Mouse (Mus musculus) layer of hippocampus, adult 18-20 months (tissue): ENCODE results near the gene Atrn. TPM values are rescaled to one million over a fixed set of nuclear protein-coding genes. Genes with fewer than 3 reads are reported as not detected.

ENCODE experiments used
- DNase-seq, 2 experiments: peaks; one replicate each; pipeline ENCODE4 v3.0.0; 2022; ENCODE audit warnings: low spot score in 2 of 2
- long read RNA-seq: library from polyadenylated mRNA; stranded (forward); transcript quantifications from one replicate; pipeline ENCODE4 v2.0.0, GENCODE M21; 2021
- total RNA-seq, 2 experiments: library from RNA; stranded (reverse); gene quantifications; 2 replicates each; pipeline ENCODE4 v1.2.3; 2021

Atrn gene
- total RNA-seq, result 100 to 1,000 TPM in 1 of 2 experiments, 10 to 100 TPM in 1; 99.6 to 107 TPM
- long read RNA-seq, full-length matches to known transcripts, result 24 of 81 reads
- long read RNA-seq, partial matches to known transcripts, result 54 of 81 reads
- long read RNA-seq, other reads (novel, unspliced or antisense), result 3 of 81 reads

DNA sequence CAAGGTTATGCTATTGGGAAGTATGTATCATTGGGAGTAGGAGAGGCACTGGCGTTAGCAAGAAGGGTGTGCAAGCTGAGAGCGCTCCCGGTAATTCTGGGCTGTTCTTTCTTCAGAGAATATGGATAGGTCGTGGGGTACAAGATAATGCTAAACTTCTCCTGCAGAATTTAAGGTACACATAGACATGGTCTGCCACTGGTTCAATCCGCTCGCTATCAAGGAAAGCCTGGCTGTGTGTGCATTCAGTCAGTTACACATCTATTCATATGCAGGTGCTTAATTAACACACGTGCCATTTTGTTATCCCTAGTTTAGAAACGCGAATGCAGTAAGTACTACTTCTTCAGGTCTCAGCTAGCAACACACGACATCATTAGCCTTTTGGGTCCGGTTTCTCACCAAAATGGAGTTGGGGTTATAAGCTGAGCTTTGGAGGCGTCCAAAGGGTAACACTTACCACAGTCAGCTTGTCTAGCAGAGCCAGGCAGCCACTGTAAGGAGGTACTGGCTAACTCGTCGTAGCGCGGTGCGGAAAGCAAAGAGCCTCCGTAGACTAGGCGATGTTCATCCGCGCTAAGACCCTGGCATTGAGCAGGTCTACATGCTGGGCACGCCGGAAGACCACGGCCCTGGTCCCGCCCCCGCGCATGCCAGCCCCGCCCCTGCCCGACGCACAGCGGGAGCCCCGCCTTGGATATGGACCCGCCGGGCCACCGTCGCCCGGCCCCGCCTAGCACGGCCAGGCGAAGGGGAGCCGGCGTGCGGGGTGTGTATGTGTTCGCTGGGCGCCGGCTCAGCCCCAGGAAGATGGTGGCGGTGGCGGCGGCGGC lies at the start of gene Atrn, which contains the start of gene 4930402H24Rik:
Gene Atrn, plus strand, starts transcription at position 745 of the 833 bp plus-strand sequence.
Gene 4930402H24Rik, minus strand, starts transcription at position 656 of the 833 bp plus-strand sequence.
- DNase-seq, result peak; percentile 89 to 94

DNA sequence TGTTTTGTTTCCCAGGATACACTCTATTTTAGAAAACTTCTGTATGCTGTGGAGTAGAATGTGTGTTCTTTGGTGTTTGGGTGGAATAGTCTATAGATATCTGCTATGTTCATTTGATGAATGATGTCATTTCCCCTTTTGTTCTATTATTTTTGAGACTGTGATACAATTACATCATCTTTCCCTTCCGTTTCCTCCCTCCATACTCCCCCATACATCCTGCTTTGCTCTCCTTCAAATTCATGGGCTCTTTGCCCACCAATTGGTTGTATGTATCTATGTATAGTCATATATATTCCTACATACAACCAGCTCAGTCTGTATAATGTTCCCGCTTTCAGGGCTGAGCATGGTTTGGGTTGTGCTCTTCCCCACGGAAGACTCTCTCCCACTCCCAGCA lies 44.2 kb upstream of the Atrn start:
- no peak for DNase-seq

DNA sequence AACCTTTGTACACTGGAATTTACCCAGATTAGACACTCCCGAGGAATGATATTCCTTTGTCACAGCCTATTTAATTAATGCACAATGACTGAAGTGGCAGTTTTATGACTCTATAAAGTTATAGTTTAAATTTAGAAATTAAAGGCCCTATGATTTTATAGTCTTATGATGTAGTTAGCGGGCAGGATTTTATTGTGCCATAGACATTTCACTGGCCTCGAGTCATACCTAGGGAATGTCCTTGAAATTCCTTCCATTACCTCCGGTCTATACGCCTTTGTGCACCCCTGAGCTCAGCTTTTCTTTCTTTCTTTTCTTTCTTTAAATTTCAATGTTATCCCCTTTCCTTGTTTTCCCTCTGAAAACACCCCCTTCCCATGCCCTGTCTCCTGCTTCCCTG lies 35.4 kb upstream of the Atrn start:
- no peak for DNase-seq

DNA sequence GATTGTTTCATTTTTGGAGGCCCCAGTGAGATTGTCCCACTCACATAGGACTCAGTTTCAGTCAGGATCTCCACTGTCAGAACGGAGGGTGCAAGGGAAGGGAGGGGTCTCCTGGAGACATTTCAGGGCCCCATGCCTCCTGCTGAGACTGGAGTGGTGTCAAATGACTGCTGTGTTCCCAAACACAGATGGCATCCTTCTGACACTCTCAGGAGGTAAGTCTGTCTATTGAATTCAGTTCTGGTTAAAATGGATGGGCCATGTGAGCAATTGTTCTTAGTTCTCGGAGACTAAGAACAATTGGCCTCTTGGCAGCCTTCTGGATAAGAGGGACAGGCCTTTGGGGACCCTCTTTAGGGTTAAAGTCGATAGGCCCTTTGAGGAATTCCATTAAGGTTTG lies 28.9 kb upstream of the Atrn start:
- DNase-seq, result peak; percentile 3 to 53

DNA sequence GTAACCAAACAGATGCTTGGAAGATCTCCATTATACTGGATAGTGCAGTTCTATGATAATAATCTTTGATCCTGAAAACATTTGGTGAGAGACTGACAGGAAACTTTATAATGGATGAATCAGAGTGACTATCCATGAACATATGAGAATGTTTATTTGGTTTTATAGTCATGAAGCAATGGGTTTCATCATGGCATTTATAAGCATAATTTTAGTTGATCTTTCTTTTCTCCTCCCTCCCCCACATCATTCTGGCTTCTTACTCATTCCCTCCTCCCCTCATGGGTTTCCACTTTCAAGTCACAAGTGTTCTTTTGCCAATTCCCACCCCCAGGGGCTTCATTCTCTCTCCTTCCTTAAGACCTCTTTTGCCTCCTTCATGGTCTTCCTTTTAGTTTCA lies 19.3 kb upstream of the Atrn start:
- DNase-seq, result no peak

DNA sequence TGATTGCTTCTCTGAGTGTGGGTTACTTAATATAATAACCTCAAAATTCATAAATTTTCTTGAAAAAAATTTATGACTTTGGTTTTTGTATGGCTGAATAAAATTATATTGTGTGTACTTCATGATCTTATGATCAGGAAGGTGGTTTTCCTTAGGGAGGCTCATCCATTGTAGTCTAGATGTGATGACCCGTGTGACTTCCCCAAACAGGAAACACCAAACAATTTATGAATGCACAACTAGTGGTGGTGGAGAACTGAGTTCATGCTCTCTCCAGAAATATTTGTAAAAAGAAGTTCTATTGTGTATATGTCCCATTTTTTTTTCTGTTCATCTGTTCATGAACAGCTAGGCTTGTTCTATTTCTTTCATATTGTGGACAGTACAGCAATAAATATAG lies 18.8 kb upstream of the Atrn start:
- no peak for DNase-seq

DNA sequence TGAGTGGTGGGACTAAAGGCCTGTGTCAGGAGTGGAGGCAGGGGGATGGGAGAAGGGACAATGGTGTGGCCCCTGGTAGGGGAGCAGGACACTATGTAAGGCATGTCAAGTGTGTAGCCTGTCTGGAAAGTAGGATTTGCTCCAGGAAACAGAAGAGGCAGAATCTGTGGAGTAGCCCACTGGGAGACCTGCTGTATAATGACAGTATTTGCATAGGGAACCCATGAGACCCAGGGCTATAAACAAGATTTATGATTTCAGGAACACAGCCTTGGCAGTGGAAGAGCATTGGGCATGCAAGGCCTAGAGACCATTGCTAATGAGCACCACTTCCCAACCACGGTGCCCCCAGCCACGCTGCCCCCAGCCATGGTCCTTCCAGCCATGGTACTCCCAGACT lies 9.4 kb upstream of the Atrn start:
- DNase-seq, result no peak

DNA sequence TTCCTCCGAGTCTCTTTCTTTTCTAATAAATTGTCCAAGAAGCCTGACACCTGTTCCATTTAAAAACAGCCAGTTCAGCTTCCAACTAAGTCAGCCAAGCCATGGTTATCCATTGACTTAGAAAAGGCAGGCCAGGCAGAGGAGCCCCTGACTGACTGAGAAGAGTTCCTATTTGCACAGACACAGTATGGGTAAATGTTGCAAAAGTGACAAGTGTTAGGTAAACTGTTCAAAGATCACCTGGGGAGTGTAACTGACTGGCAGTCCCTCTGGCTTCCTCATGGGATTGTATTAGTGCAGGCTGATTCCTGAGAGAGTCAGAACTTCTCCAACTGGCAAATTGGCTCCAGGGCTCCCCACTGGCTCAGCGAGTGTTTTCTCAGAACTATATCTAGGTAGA lies 8.4 kb upstream of the Atrn start:
- DNase-seq, result no peak

DNA sequence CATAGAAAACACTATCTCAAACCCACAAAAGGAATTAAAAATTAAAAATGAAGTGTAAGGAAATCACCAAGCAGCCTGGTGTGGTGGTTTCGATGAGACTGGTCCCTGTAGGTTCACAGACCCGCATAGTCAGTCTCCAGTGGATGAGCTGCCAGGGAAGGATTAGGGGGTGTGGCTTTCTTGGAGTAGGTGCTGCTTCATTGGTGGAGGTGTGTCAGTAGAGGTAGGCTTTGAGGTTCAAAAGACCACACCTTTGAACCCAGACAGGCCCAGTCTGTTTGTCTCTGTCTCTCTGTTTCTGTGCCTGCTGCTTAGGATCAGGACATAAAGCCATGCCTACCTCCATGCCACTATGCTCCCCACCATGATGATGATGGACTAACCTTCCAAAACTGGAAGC lies 7.5 kb upstream of the Atrn start:
- DNase-seq, result no peak

DNA sequence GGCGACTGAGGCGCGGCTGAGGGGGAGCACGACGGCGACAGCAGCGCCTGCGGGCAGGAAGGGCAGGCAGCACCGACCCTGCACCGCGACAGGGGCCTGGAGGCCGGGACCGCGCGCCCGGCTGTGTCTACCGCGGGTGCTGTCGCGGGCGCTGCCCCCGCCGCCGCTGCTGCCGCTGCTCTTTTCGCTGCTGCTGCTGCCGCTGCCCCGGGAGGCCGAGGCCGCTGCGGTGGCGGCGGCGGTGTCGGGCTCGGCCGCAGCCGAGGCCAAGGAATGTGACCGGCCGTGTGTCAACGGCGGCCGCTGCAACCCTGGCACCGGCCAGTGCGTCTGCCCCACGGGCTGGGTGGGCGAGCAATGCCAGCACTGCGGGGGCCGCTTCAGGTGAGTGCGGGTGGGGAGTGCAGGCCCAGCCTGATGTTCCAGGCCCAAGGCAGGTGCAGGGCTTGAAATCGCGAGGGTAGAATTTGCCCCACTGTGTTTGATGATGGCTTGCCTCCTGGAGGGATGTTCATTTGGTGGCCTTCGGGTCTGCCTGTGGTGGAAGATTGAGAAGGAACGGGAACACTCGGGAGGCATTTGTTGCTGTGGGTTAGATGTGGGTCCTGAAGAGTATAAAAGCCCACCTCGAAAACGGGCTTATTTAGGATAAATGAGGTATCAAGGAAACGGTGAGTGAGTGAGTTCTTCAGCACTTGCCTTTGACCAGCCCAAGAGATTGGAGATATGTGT lies 455 bp downstream of the Atrn start:
- peak; percentile 12 to 26 for DNase-seq

DNA sequence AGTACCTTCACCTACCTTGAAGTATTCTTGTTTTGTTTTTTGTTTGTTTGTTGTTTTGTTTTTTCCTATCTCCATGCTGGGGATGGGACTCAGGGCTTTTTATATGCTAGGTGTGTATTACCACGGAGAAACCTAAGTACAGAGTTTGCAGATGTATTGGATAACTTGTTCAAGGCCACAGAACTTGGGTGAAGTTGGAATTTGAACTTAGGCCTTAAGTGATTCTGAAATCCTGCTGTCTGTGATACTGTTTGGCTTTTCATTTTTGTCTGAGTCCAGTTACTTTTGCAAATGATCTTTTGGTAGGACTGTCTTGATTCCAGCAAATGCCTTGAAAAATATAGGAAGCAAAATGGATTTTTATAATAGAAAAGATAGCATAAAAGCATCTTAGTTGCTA lies 5.4 kb downstream of the Atrn start:
- no peak for DNase-seq

DNA sequence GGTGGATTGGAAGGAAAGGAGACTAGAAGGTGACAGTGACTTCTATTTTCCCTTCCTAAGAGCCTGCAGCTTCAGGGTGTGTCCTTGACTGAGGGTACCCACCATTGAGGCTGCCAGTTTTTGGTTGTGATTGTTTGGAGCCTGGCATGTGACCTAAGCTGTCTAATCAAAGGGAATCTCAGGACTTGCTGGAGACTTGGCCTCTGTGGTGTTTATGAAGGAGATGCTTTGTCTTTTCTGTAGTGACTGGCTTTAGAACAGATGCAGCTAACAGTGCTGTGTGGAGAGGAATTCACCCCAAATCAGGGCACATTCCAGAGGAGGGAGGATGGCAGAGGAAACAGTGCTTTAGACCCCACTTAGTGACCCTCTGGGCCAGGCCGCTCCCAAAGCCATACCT lies 8.6 kb downstream of the Atrn start:
- DNase-seq, result no peak

DNA sequence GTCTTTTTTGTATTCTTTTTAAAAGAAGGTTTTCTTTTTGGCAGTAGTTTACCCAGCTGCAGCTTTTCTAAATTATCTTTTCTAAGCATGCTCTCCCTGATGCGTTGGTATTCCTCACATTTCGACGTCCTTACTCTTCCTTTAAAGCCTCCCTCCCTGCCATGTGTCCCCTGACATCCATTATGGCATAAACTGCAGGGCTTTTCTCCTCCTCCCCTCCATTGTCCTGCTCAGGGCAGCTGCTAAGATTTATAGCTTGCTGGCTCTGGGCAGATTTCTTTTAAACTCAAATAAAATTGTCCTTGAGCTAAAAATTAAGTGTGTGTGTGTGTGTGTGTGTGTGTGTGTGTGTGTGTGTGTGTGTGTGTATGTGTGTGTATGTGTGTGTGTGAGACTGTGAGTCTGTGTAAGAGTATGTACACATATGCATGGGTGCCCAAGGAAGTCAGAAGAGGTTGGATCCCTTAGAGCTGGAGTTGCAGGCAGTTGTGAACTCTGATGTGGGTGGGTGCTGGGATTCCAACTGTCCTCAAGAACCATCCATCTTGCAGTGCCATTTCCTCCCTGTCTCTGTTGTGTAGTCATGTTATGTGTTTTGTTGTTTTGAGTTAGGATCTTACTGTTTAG lies 10.3 kb downstream of the Atrn start:
- no peak for DNase-seq

DNA sequence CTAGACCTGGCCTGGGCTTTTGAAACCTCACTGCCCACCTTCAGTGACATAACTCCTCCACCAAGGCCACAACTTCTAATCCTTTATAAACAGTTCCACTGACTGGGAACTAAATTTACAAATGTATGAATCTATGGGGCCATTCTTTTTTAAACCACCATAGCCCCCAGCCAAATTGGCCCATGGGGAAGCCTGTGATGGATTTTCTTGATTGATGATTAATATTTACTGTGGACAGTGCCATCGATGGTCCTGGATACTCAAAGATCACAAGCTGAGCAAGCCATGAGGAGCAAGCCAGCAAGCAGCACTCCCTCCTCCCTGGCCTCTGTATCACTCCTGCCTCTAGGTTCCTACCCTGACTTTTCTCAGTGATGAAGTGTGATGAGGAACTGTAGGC lies 11.4 kb downstream of the Atrn start:
- no peak for DNase-seq

DNA sequence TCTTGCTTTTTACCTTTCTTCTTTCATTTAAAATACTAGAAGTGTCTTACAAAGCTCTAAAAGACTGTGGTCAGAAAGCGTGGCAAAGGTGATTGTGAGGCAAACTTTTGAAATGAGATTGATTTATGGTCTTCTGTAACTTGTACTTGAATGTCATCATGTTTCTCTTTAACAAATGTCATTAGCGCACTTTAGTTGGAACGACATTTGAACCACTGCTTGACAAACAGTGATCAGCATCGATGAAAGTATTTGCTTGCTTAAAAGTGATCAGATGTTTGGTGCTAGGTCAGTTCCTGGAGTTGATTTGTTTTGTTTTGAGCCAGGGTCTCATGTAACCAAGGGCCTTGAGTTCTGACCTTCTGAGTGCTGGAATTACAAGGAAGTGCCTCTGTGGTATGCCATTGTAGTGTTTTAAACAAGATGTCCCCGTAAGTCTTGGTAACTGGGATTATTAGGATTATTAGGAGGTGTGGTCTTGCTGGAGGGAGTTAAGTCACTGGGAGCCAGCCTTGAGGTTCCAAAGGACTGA lies 12.8 kb downstream of the Atrn start:
- DNase-seq, result no peak

DNA sequence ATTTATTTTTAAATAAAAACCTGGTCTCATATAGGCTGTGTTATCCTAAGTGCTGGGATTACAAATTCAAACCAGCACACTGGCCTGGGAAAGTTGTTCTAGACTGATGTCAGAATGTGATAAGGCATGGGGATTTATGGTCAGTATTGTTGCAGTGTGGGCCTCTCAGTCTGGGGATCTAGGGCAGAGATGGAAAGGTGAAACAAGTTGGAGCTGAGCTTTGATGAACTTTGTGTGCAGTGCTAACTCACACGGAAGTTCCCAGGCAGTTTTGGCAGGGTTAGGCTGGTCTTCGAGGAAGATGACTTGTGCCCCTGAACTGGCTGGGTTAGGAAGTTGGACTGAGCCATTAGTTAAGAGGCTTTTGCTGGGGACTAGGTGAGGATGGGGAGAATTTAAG lies 18.7 kb downstream of the Atrn start:
- DNase-seq, result no peak

DNA sequence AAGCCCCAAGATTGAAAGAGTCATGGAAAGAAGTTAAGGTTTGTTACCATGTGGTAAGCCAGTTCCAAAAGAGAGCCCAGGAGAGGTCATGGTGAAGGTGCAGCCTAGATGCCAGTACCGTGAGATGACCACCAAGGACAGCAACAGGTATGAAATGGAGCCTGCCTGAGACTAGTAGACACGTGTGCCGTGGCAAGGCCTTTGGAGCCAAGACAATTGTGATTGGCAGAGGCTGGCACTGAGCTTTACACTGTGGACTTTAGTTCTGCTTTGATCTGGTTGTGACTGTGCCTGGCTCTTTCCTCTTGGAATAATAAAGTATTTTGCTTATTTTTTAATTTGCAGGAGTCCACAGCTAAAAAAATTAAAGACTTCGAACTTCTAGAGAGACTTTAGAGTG lies 21.7 kb downstream of the Atrn start:
- no peak for DNase-seq

DNA sequence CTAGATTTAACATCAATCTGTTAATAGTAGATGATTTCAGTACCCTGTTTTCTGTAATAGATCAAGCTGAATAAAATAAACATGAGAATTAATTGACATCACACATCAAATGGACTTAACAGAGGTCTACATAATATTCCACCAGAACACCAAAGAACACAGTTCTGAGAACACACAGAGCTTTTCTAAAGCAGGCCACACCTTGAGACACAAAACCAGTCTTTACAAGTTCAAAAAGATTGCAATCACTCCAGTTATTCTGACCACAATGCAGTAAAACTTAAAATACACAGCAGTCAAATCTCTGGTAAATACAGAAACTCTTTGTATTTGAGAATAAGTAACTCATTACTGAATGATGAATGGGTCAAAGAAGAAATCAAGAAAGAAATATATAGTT lies 22.2 kb downstream of the Atrn start:
- no peak for DNase-seq

DNA sequence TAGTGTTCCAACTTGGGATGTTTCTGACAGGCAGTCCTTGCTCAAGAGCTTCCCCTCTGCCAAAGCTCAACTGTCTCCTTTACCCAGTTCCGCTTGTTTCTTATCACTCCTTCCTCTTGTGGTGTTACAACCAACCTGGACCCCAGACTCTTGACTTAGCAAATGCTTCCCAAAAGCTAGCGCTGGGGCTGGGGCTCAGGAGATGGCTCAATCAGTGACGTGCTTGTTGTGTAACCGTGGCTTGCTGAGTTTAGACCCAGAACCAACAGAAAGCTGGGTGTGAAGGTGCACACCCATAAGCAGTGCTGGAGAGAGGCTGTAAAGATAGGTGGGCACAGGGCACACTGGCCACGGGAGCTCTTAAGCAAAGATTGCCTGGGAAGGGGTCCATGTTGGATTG lies 23.7 kb downstream of the Atrn start:
- DNase-seq, result no peak

DNA sequence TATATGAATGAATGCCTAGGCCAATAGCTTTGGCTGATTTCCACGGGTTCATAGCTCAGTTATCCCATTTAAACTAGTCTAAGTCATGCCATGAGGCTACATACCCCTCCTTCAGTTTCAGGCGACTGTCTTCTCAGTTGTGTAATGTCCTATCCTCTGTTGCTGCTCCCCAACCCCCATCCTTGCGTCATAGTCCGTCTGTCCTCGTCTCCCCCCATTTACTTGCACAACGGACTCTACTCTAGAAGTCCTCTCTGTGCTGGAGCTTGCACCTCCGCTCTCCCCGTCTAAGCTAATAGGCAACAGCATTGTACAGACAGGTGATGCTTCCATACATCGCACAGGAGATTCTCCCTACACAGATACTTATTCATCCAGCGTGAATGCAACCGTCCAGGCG lies 26.6 kb downstream of the Atrn start:
- no peak for DNase-seq

DNA sequence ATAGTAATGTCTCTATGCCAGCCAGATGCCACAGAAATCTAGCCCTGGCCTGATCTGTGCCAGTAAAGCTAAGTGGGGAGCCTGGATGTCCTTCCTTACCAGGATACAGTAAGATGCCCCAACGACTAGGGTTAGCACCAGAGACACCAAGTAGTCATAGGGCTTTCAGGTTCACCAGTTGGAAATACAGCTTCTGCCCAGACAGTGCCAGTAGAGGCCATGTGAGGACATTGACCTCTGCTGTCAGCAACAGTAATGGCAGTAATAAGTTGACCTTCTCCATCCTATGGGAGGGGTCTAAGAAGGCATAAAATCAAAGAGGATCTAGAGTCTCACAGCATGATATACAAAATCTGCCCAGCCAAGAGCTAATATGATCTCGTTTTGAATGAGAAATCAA lies 43.5 kb downstream of the Atrn start:
- DNase-seq, result no peak

DNA sequence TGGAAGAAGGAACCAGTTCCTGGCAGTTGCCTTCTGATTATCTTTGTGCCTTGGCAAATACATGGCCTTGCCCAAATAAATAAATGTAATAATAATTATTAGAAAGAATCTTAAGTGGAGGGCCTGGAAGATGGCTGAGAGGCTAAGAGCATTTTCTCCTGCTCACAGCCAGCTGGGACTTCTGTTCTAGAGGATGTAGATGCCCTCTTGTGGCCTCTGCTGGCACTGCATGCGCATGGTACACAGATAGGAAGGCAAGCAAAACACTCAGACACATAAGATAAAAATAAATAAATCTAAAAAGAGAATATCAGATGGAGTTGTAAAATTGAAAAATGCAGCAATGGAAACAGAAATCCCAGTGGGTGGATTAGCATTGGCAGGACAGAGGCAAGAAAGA lies 44.3 kb downstream of the Atrn start:
- peak; percentile 85 to 98 for DNase-seq
